In the genomic region with DNA sequence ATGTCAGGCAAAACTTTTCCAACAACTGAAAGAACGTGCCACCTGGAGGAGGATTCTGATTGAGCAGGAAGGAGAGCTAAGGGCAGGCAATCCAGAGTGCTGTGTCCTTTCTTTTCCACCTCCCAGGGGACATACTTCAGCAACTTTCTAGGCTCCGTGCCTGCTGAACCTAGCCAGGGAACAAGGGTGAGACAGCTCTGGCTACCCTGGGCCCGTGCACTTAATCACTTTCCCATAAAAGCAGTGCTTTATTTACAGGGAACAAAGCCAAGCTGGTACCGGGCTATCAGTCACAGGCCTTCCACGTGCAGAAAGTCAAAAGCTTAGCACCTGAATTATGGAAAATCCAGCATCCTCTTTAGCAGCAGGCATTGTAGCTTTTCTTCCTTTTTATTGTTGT, we compare ENCODE assay signal across 11 mouse cellular contexts. TPM values are rescaled to one million over a fixed set of nuclear protein-coding genes. Genes with fewer than 3 reads are reported as not detected.
A peak's percentile ranks its signal among the peaks of the same experiment; 100 is the strongest.
DNase-seq lines count a peak whose midpoint lies in the region; ATAC-seq and TF ChIP-seq lines count a peak whose summit lies in the region.
"Had no signal": no experiment of that assay in that cellular context is flagged by ENCODE, and none has a peak within 500 bp of the region (broad histone marks: within the 10 kb centered on the region; RNA-seq: fewer than 3 reads in every experiment).

No protein-coding gene starts in this region.

- 33% methylated on average over 5 of the region's 5 CpGs for WGBS in midbrain, embryonic 10.5 days
- 23% methylated on average over 5 of the region's 5 CpGs for WGBS in midbrain, embryonic 11.5 days
- 27% methylated on average over 5 of the region's 5 CpGs for WGBS in cerebellum, adult 2 months

- no peak for TF ChIP-seq POLR2A in cerebellum, adult 2 months (IDR thresholded peaks at IDR 0.05; ENCODE audit: borderline replicate concordance, insufficient read depth, low read length)

- no peak overlapping the region for H3K4me3 ChIP-seq in midbrain, embryonic 10.5 days
- no peak overlapping the region for H3K4me3 ChIP-seq in midbrain, embryonic 11.5 days (ENCODE audit: low read depth, low read length)
- H3K4me3 ChIP-seq in cerebellum, adult 2 months (replicated peaks; ENCODE audit: insufficient read depth, low read depth, low read length), result no peak overlapping the region
- H3K4me3 ChIP-seq: hindbrain, embryonic 15.5 days had no signal

- no peak overlapping the region for H3K4me2 ChIP-seq in midbrain, embryonic 11.5 days
- H3K4me2 ChIP-seq: hindbrain, embryonic 15.5 days had no signal

- no peak overlapping the region for H3K9ac ChIP-seq in midbrain, embryonic 11.5 days (ENCODE audit: low read length)
- H3K9ac ChIP-seq: hindbrain, embryonic 15.5 days had no signal

- no peaks in the 10 kb centered on the region; the same call in 1 of the 2 replicates for H3K27me3 ChIP-seq in midbrain, embryonic 10.5 days (ENCODE audit: low read depth, poor library complexity, severe bottlenecking)
- H3K27me3 ChIP-seq in midbrain, embryonic 11.5 days (ENCODE audit: control insufficient read depth, insufficient read depth, low read length), result no peaks in the 10 kb centered on the region
- no peaks in the 10 kb centered on the region for H3K27me3 ChIP-seq in cerebellum, adult 2 months (ENCODE audit: control insufficient read depth, insufficient read depth, low read length)
- H3K27me3 ChIP-seq: hindbrain, embryonic 15.5 days had no signal

- H3K9me3 ChIP-seq in midbrain, embryonic 10.5 days (replicated peaks), result no peaks in the 10 kb centered on the region
- H3K9me3 ChIP-seq in midbrain, embryonic 11.5 days (ENCODE audit: control insufficient read depth, low read length), result no peaks in the 10 kb centered on the region
- H3K9me3 ChIP-seq: G1E; hindbrain, embryonic 15.5 days had no signal

- DNase-seq in midbrain, embryonic 10.5 days (ENCODE audit: low spot score), result no peak
- DNase-seq in midbrain, embryonic 11.5 days (ENCODE audit: low spot score, missing footprints), result no peak
- DNase-seq in heart, adult 8-10 months (ENCODE audit: low spot score), result peak; percentile 65
- peak; percentile 72 for DNase-seq in kidney, adult 18-20 months
- DNase-seq in ovary, postnatal 36 days (ENCODE audit: low spot score), result peak; percentile 24
- DNase-seq in cerebellum, adult 2 months, result no peak
- no peak for DNase-seq in cerebellum, adult 11-12 months
- DNase-seq: thymus, postnatal 4 days had no signal

- H3K36me3 ChIP-seq in midbrain, embryonic 10.5 days, result no peaks in the 10 kb centered on the region
- no peaks in the 10 kb centered on the region for H3K36me3 ChIP-seq in midbrain, embryonic 11.5 days (ENCODE audit: control insufficient read depth, insufficient read depth, low read length)
- H3K36me3 ChIP-seq: hindbrain, embryonic 15.5 days had no signal

- TF ChIP-seq CTCF in cerebellum, adult 2 months (IDR thresholded peaks at IDR 0.05; ENCODE audit: borderline replicate concordance, insufficient read depth, low read depth, low read length), result no peak

- peaks cover 28% of the 10 kb centered on the region for H3K4me1 ChIP-seq in midbrain, embryonic 10.5 days
- H3K4me1 ChIP-seq in midbrain, embryonic 11.5 days (ENCODE audit: control insufficient read depth, insufficient read depth, low read length), result no peaks in the 10 kb centered on the region
- H3K4me1 ChIP-seq in cerebellum, adult 2 months (ENCODE audit: control insufficient read depth, insufficient read depth, low read length), result no peaks in the 10 kb centered on the region

- H3K27ac ChIP-seq in midbrain, embryonic 10.5 days (replicated peaks), result 0 out of 2 replicates have a peak overlapping the region, but pooled peaks have one; percentile 33
- H3K27ac ChIP-seq in midbrain, embryonic 11.5 days (ENCODE audit: low read depth, low read length), result no peak overlapping the region
- no peak overlapping the region for H3K27ac ChIP-seq in cerebellum, adult 2 months (ENCODE audit: insufficient read depth, low read length)
- H3K27ac ChIP-seq: hindbrain, embryonic 15.5 days had no signal

- no peak for ATAC-seq in midbrain, embryonic 11.5 days (ENCODE audit: low FRiP score)
- ATAC-seq: forebrain, embryonic 14.5 days had no signal

RNA-seq across cellular contexts. Expression of gene Suclg2, which starts 5.4 kb away (rescaled TPM):
- 45.2 and 51.5 TPM in 2 replicates for polyA plus RNA-seq in midbrain, embryonic 10.5 days (2016; fragmentation: Nextera tagmentation; extraction: Ambion mirVana)
- 40.8 and 49.3 TPM in 2 replicates for polyA plus RNA-seq in midbrain, embryonic 11.5 days (2014; fragmentation: Nextera tagmentation; extraction: Ambion mirVana)
- total RNA-seq in heart, adult 8-10 months (2022), result 100 to 1,000 TPM; 157 to 172 (median 167) TPM
- polyA plus RNA-seq in cerebellum, adult 2 months (2012; rRNA removed), result 15.8 and 16.2 TPM in 2 replicates

Comparison
In these comparisons a context has a peak if more than half of its experiments do, and no peak if none do; other contexts are left out.
1. DNase-seq: peak in heart, adult 8-10 months (single experiment), kidney, adult 18-20 months (single experiment) and ovary, postnatal 36 days (single experiment); none in midbrain, embryonic 10.5 days (single experiment), midbrain, embryonic 11.5 days (single experiment), cerebellum, adult 2 months (0 of 2) and cerebellum, adult 11-12 months (single experiment).